Mouse (Mus musculus) effector memory CD4-positive, alpha-beta T cell, adult 5 months (primary cell): ENCODE results near the gene Prkd1. TPM values are rescaled to one million over a fixed set of nuclear protein-coding genes. Genes with fewer than 3 reads are reported as not detected.

Experiments
- polyA plus RNA-seq: library from polyadenylated mRNA; unstranded; fragments of 100-300 nt; shearing (Covaris generic); gene quantifications from one replicate; pipeline ENCODE4 v1.2.1, GENCODE M21; 2017

The Prkd1 gene
- polyA plus RNA-seq = not detected

DNA sequence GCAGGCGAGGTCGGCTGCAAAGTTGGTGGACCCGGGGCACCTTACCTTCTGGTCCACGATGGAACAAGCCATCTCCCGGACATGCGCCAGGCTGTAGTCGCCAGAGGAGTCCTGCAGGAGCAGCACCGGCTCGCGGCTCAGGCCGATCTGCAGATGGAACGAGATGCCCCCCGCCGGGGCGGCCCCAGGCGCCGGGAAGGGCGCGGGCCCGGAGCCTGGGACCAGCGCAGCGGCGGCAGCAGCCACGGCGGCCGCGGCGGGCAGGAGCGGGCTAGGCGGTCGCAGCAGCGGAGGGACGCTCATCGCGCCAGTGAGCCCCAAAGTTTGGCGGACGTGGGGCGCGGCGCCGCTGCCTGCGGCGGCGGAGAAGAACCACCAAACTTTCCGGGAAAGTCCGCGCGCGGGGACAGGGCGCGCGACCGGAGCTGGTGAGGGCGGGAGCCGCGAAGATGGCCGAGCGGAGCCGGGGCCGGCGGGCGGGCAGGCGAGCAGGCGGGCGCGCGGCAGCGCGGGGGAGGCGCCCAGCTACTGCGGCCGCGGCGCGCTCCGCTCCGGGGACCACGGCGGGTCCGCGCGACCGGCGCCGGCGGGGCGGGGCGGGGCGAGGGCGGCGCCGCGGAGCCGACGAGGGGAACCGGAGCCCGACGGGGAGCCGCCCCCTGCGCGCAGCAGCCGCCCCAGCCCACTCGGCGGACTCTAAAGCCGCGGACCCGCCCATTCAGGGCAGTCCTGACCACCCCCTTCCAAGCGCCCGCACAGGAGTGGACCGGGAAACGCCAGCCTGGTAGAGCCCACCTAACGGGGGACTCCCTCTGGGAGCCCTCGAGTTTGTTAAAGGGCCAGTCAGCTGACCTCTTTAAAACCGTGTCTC, at the start of gene Prkd1:
Gene Prkd1 (minus strand): TSS at position 428 of the 871 bp plus-strand sequence.

